Mouse (Mus musculus): ENCODE results near the gene Rapgef1. TPM values are rescaled to one million over a fixed set of nuclear protein-coding genes. Genes with fewer than 3 reads are reported as not detected.

The Rapgef1 gene
- polyA plus RNA-seq, 1 experiment from 2014 or later: 17.2 TPM

GRCm38 (mm10) chr2:29651876-29652275 lies 32.4 kb downstream of the Rapgef1 start:
- no peak for DNase-seq (ENCODE audit: extremely low spot score, low spot score)

GRCm38 (mm10) chr2:29655433-29655832 lies 35.9 kb downstream of the Rapgef1 start:
- H3K36me3 ChIP-seq (replicated peaks): no peaks in the 10 kb centered on the region; the same call in 1 of the 2 replicates
- no peaks in the 10 kb centered on the region for H3K27me3 ChIP-seq (ENCODE audit: poor library complexity, severe bottlenecking)
- H3K4me1 ChIP-seq: peaks cover 38% of the 10 kb centered on the region
- WGBS: 96% methylated on average over 5 of the region's 5 CpGs
- no peaks in the 10 kb centered on the region for H3K9me3 ChIP-seq
- H3K27ac ChIP-seq: no peak overlapping the region
- no peak overlapping the region for H3K4me3 ChIP-seq
- DNase-seq (ENCODE audit: extremely low spot score, low spot score): no peak

More at GRCm38 (mm10) chr2:29651876-29652275, 32.4 kb downstream of the Rapgef1 start:
- H3K27me3 ChIP-seq (ENCODE audit: poor library complexity, severe bottlenecking): no peaks in the 10 kb centered on the region
- H3K9me3 ChIP-seq: no peaks in the 10 kb centered on the region
- H3K27ac ChIP-seq: no peak overlapping the region
- H3K36me3 ChIP-seq (replicated peaks): no peaks in the 10 kb centered on the region; the same call in 1 of the 2 replicates
- WGBS: 87% methylated on average over 5 of the region's 5 CpGs
- H3K4me1 ChIP-seq: peaks cover 31% of the 10 kb centered on the region
- no peak overlapping the region for H3K4me3 ChIP-seq

DNA sequence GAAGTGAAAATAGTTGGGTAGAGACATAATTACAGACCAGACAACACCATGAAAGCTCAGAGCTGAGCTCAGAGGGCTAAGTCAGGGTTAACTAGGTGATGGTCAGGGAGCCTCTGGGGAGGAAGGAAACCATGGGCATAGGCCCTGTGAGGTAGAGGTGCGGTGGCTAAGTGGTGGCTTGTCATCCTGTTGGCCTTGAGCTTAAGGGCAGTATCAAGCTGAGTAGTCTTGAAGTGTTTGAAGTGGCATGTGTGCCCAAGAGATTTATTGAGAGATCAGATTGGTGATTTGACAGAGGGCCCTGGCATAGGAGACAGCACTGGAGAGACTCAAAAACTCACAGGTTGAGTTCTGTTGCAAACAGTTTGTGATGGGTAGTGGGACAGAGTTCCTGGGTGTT lies 36.6 kb downstream of the Rapgef1 start:
- no peak overlapping the region for H3K4me3 ChIP-seq
- H3K4me1 ChIP-seq: peaks cover 38% of the 10 kb centered on the region
- H3K27ac ChIP-seq: no peak overlapping the region
- WGBS: 93% methylated on average over 1 of the region's 1 CpGs
- H3K27me3 ChIP-seq (ENCODE audit: poor library complexity, severe bottlenecking): no peaks in the 10 kb centered on the region
- no peaks in the 10 kb centered on the region for H3K9me3 ChIP-seq
- H3K36me3 ChIP-seq (replicated peaks): no peaks in the 10 kb centered on the region; the same call in 1 of the 2 replicates
- no peak for DNase-seq (ENCODE audit: extremely low spot score, low spot score)

GRCm38 (mm10) chr2:29657089-29657488 lies 37.6 kb downstream of the Rapgef1 start:
- no peaks in the 10 kb centered on the region for H3K9me3 ChIP-seq
- H3K4me3 ChIP-seq: no peak overlapping the region
- H3K4me1 ChIP-seq: peaks cover 32% of the 10 kb centered on the region
- DNase-seq (ENCODE audit: extremely low spot score, low spot score): no peak
- H3K27ac ChIP-seq: no peak overlapping the region
- peaks cover under 1% of the 10 kb centered on the region; the same call in 1 of the 2 replicates for H3K36me3 ChIP-seq (replicated peaks)
- no peaks in the 10 kb centered on the region for H3K27me3 ChIP-seq (ENCODE audit: poor library complexity, severe bottlenecking)
- 85% methylated on average over 1 of the region's 1 CpGs for WGBS

DNA sequence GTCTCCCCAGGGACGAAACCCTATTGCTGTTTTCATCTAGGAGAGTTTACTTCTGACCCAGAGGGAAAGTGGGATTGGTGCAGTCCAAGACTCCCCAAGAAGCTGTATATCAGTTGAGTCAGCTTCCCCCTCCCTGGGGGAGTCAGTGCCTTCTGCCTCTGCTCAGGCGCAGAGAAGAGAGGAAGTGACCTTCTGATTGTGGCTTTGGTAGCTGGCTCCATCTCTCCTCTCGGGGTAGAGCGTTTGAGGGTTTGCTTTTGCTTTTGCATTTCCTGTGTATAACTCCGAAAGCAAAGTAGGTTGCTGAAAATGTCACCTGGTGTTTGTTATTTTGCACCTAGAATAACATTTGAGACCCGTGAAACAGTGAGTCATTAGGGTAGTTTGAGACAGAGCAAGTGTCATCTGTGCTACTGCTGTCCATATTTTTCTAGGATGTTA lies 42.3 kb downstream of the Rapgef1 start:
- 0 out of 2 replicates have a peak, but pooled peaks cover 5% of the 10 kb centered on the region for H3K36me3 ChIP-seq (replicated peaks)
- H3K27me3 ChIP-seq (ENCODE audit: poor library complexity, severe bottlenecking): no peaks in the 10 kb centered on the region
- peaks cover 42% of the 10 kb centered on the region for H3K4me1 ChIP-seq
- no peaks in the 10 kb centered on the region for H3K9me3 ChIP-seq
- no peak overlapping the region for H3K4me3 ChIP-seq
- 84% methylated on average over 6 of the region's 6 CpGs for WGBS
- no peak for DNase-seq (ENCODE audit: extremely low spot score, low spot score)
- no peak overlapping the region for H3K27ac ChIP-seq

DNA sequence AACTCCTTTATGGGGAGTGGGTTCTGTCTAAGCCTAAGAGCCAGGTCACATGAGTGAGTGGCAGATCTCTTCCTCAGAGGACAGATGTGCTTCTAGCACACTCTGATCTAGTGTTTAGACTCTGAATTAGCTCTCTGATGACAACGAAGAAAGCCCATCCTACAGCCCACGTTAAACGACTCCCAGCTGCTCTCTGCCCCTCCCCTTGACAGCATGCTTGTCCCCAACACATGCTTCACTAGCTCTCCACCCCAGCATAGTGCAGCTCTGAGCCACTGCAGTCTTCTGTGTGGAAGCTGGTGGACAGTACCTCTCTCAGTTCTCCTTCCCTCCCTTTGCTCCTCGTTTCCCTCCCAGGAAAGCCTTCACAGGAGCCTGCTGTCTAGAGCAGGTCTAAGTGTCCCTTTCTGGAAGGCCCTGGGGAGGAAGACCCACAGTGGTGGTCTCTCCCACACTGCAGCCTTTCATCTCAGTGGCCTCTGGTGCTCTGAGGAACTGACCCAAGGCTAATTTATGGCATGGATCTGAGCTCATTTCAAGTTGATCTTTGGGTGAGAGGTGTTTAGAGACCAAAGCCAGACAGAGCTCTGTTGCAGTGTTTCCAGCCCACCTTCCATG lies 43.8 kb downstream of the Rapgef1 start:
- Histone ChIP-seq H3K27me3 (ENCODE audit: poor library complexity, severe bottlenecking) (no peaks in the 10 kb centered on the region), H3K4me3 (no peak overlapping the region), H3K27ac (no peak overlapping the region), H3K4me1 (peaks cover 42% of the 10 kb centered on the region), H3K36me3 (replicated peaks) (0 out of 2 replicates have a peak, but pooled peaks cover 5% of the 10 kb centered on the region), H3K9me3 (no peaks in the 10 kb centered on the region)
- WGBS: 39% methylated on average over 4 of the region's 4 CpGs
- no peak for DNase-seq (ENCODE audit: extremely low spot score, low spot score)

DNA sequence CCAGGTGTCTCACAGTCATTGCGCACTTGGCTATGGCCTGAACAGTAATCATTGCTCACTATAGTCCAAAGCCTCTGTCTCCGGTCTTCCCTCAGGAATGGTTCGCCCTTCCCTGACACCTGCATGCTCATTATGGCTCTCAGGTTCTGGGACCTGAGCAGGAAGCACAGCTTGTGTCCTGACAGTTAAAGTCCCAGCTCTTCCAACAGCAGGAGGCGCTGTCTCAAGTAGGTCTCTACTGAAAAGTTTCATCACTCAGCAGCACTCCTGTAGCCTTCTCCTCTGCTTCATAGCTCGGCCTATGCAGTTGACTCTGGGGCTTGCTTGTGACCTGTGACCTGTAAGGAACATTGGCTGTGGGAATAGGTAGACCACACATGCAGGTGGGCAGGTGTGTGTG lies 45.9 kb downstream of the Rapgef1 start:
- Histone ChIP-seq H3K4me1 (peaks cover 41% of the 10 kb centered on the region), H3K36me3 (replicated peaks) (0 out of 2 replicates have a peak, but pooled peaks cover 5% of the 10 kb centered on the region), H3K27me3 (ENCODE audit: poor library complexity, severe bottlenecking) (no peaks in the 10 kb centered on the region), H3K27ac (no peak overlapping the region), H3K9me3 (no peaks in the 10 kb centered on the region), H3K4me3 (no peak overlapping the region)
- no peak for DNase-seq (ENCODE audit: extremely low spot score, low spot score)
- WGBS: 87% methylated on average over 5 of the region's 5 CpGs

DNA sequence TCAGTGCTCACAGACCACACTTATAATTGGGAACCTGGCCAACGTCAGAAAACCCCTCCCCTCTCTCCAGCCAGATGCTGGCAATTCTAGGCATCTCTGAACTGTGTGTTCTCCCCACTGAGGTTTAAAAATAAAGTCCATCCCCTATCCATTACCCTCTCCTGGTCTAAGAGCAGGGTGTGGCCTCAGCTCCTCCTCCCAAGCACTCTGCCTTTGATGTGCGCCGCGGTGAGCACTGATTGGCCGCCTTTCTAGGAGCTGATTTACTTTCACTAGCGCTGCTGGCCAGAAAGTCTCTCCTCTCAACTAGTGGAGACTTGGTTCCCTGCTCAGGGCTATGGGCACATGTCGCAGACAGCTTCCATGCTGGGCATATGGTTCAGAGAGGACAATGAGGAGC lies 47.1 kb downstream of the Rapgef1 start:
- no peaks in the 10 kb centered on the region for H3K27me3 ChIP-seq (ENCODE audit: poor library complexity, severe bottlenecking)
- H3K27ac ChIP-seq: no peak overlapping the region
- WGBS: 14% methylated on average over 7 of the region's 7 CpGs
- peak; percentile 42 for DNase-seq (ENCODE audit: extremely low spot score, low spot score)
- no peak overlapping the region for H3K4me3 ChIP-seq
- H3K36me3 ChIP-seq (replicated peaks): 0 out of 2 replicates have a peak, but pooled peaks cover 5% of the 10 kb centered on the region
- no peaks in the 10 kb centered on the region for H3K9me3 ChIP-seq
- peaks cover 36% of the 10 kb centered on the region for H3K4me1 ChIP-seq

GRCm38 (mm10) chr2:29667109-29667508 lies 47.6 kb downstream of the Rapgef1 start:
- Histone ChIP-seq H3K27me3 (ENCODE audit: poor library complexity, severe bottlenecking) (no peaks in the 10 kb centered on the region), H3K36me3 (replicated peaks) (0 out of 2 replicates have a peak, but pooled peaks cover 4% of the 10 kb centered on the region), H3K9me3 (no peaks in the 10 kb centered on the region), H3K4me3 (no peak overlapping the region), H3K27ac (no peak overlapping the region), H3K4me1 (peaks cover 35% of the 10 kb centered on the region)
- 89% methylated on average over 4 of the region's 4 CpGs for WGBS
- no peak for DNase-seq (ENCODE audit: extremely low spot score, low spot score)

- Histone ChIP-seq H3K4me3 (no peak overlapping the region), H3K36me3 (replicated peaks) (no peaks in the 10 kb centered on the region), H3K27me3 (ENCODE audit: poor library complexity, severe bottlenecking) (no peaks in the 10 kb centered on the region), H3K4me1 (peaks cover 32% of the 10 kb centered on the region), H3K27ac (0 out of 2 replicates have a peak overlapping the region, but pooled peaks have one; percentile 6), H3K9me3 (no peaks in the 10 kb centered on the region)
- DNase-seq (ENCODE audit: extremely low spot score, low spot score): no peak
- 94% methylated on average over 7 of the region's 7 CpGs for WGBS
These were observed 48.6 kb downstream of the Rapgef1 start for GRCm38 (mm10) chr2:29668011-29668691.

- no peaks in the 10 kb centered on the region for H3K9me3 ChIP-seq
- H3K36me3 ChIP-seq (replicated peaks): no peaks in the 10 kb centered on the region
- no peaks in the 10 kb centered on the region for H3K27me3 ChIP-seq (ENCODE audit: poor library complexity, severe bottlenecking)
- H3K4me1 ChIP-seq: peaks cover 32% of the 10 kb centered on the region
- 91% methylated on average over 4 of the region's 4 CpGs for WGBS
- DNase-seq (ENCODE audit: extremely low spot score, low spot score): no peak
- H3K27ac ChIP-seq: no peak overlapping the region
- no peak overlapping the region for H3K4me3 ChIP-seq
These were observed 49.4 kb downstream of the Rapgef1 start for GRCm38 (mm10) chr2:29668963-29669362.

DNA sequence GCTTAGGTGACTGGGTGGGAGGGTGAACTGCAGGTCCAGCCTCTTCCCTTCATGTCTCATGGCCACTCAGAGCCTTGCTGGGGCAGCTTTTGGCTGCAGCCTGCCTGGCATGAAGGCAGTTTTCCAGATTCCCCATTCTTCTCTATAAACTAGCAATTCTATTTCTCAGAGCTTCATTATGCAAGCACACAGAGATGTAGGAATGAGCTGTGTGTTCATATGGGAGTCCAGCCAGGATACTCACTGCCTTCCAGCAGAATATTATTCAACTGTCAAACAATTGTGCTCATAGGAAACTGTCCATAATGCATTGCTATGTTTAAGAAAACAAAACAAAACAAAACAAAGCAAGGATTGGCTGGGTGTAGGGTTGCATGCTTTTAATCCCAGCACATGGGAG lies 50.2 kb downstream of the Rapgef1 start:
- Histone ChIP-seq H3K9me3 (no peaks in the 10 kb centered on the region), H3K27me3 (ENCODE audit: poor library complexity, severe bottlenecking) (no peaks in the 10 kb centered on the region), H3K36me3 (replicated peaks) (no peaks in the 10 kb centered on the region), H3K4me3 (no peak overlapping the region), H3K4me1 (peaks cover 40% of the 10 kb centered on the region), H3K27ac (no peak overlapping the region)
- DNase-seq (ENCODE audit: extremely low spot score, low spot score): no peak
